Mouse (Mus musculus): Measurements from ENCODE around the gene Xiap. TPM values are rescaled to one million over a fixed set of nuclear protein-coding genes. Genes with fewer than 3 reads are reported as not detected.

Xiap gene
- total and polyA plus RNA-seq, 3 experiments: 46.9 to 72.5 (median 70.0) TPM

DNA sequence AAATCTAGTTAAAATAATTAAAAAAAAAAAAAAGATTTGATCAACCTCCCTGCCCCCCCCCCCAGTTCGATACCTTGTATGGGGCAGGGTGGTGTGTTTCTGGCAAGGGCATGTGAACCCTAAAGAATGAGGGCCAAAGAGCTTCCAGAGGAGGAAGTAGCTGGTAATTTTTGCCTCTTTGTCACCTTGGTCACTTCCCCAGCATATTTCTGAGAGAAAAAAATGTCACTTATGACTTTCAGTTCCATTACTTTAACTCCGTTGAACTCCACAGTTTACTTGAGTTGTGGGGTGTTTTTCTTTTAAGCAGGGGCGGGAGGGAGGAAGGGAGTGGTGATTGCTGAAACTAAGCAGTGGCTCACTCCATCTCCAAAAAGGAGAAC is 9.4 kb downstream of the Xiap start:
- TF ChIP-seq CTCF (IDR thresholded peaks at IDR 0.05; ENCODE audit: low read depth, low read length) (no peak), GATA1 (IDR thresholded peaks at IDR 0.05; ENCODE audit: borderline replicate concordance, low read length) (no peak), POLR2AphosphoS5 (IDR thresholded peaks at IDR 0.05; ENCODE audit: insufficient replicate concordance, low read depth, low read length) (no peak)
- 0 out of 2 replicates have a peak, but pooled peaks have one; percentile 8 for ATAC-seq (ENCODE audit: extremely low read depth, insufficient number of reproducible peaks, low FRiP score, poor library complexity, severe bottlenecking)
- Histone ChIP-seq H3K4me3 (ENCODE audit: low read depth, low read length) (peak overlapping the region; percentile 71), H3K27me3 (ENCODE audit: insufficient read depth, low read length) (no peaks in the 10 kb centered on the region), H3K36me3 (replicated peaks) (peaks cover 17% of the 10 kb centered on the region), H3K9me3 (replicated peaks) (no peaks in the 10 kb centered on the region), H3K4me1 (ENCODE audit: insufficient read depth, low read depth, low read length) (peaks cover 6% of the 10 kb centered on the region)
- peak; percentile 3 for DNase-seq (ENCODE audit: low spot score)

- ATAC-seq (ENCODE audit: extremely low read depth, insufficient number of reproducible peaks, low FRiP score, poor library complexity, severe bottlenecking) (no peak), DNase-seq (ENCODE audit: low spot score) (no peak)
- peaks cover 47% of the 10 kb centered on the region for H3K36me3 ChIP-seq (replicated peaks)
- TF ChIP-seq TAL1 (conservative IDR thresholded peaks at IDR 0.05; ENCODE audit: low read depth, low read length): no peak
- TF ChIP-seq GATA2 (IDR thresholded peaks at IDR 0.05; ENCODE audit: borderline replicate concordance, low read depth, low read length): no peak
- no peak for TF ChIP-seq CTCF (IDR thresholded peaks at IDR 0.05; ENCODE audit: low read depth, low read length)
- no peak for TF ChIP-seq POLR2AphosphoS5 (IDR thresholded peaks at IDR 0.05; ENCODE audit: insufficient replicate concordance, low read depth, low read length)
- TF ChIP-seq GATA1 (IDR thresholded peaks at IDR 0.05; ENCODE audit: borderline replicate concordance, low read length): no peak
- no peak overlapping the region for H3K4me3 ChIP-seq (ENCODE audit: low read depth, low read length)
- no peaks in the 10 kb centered on the region for H3K27me3 ChIP-seq (ENCODE audit: insufficient read depth, low read length)
- no peaks in the 10 kb centered on the region for H3K9me3 ChIP-seq (replicated peaks)
- H3K4me1 ChIP-seq (ENCODE audit: insufficient read depth, low read depth, low read length): no peaks in the 10 kb centered on the region; the same call in 1 of the 2 replicates
Measured at GRCm38 (mm10) chrX:42087731-42088130, 28.3 kb downstream of the Xiap start.

- no peak for ATAC-seq (ENCODE audit: extremely low read depth, insufficient number of reproducible peaks, low FRiP score, poor library complexity, severe bottlenecking)
- DNase-seq (ENCODE audit: low spot score): no peak
- Histone ChIP-seq H3K27me3 (ENCODE audit: insufficient read depth, low read length) (no peaks in the 10 kb centered on the region), H3K4me3 (ENCODE audit: low read depth, low read length) (no peak overlapping the region), H3K36me3 (replicated peaks) (peaks cover 49% of the 10 kb centered on the region), H3K9me3 (replicated peaks) (no peaks in the 10 kb centered on the region), H3K4me1 (ENCODE audit: insufficient read depth, low read depth, low read length) (no peaks in the 10 kb centered on the region; the same call in 1 of the 2 replicates)
- TF ChIP-seq TAL1 (conservative IDR thresholded peaks at IDR 0.05; ENCODE audit: low read depth, low read length) (no peak), CTCF (IDR thresholded peaks at IDR 0.05; ENCODE audit: low read depth, low read length) (no peak), GATA1 (IDR thresholded peaks at IDR 0.05; ENCODE audit: borderline replicate concordance, low read length) (no peak), POLR2AphosphoS5 (IDR thresholded peaks at IDR 0.05; ENCODE audit: insufficient replicate concordance, low read depth, low read length) (no peak), GATA2 (IDR thresholded peaks at IDR 0.05; ENCODE audit: borderline replicate concordance, low read depth, low read length) (no peak)
Measured at GRCm38 (mm10) chrX:42088136-42088535, 28.7 kb downstream of the Xiap start.

DNA sequence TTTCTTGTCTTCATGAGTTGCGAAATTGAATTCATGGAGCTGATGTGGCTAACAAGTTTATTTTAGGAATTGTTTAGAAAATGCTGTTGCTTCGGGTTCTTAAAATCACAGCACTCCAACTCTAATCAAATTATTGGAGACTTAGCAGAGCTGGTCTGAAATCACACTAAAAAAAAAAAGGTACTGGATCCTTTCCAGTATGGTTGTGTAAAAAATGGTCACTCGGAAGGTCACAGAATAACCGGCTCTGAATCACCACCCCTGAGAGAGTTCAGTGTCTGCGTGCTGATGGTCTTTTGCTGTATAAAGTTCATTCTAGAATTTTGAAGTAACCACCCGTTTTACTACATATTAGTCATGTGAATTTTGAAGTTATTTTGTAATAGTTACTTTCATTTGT is 47.7 kb downstream of the Xiap start:
- no peak for DNase-seq (ENCODE audit: low spot score)
- no peak for TF ChIP-seq GATA1 (IDR thresholded peaks at IDR 0.05; ENCODE audit: borderline replicate concordance, low read length)
- no peak for TF ChIP-seq TAL1 (conservative IDR thresholded peaks at IDR 0.05; ENCODE audit: low read depth, low read length)
- TF ChIP-seq CTCF (IDR thresholded peaks at IDR 0.05; ENCODE audit: low read depth, low read length): no peak
- TF ChIP-seq POLR2AphosphoS5 (IDR thresholded peaks at IDR 0.05; ENCODE audit: insufficient replicate concordance, low read depth, low read length): no peak
- no peak for TF ChIP-seq GATA2 (IDR thresholded peaks at IDR 0.05; ENCODE audit: borderline replicate concordance, low read depth, low read length)
- Histone ChIP-seq H3K4me3 (ENCODE audit: low read depth, low read length) (no peak overlapping the region), H3K4me1 (ENCODE audit: insufficient read depth, low read depth, low read length) (no peaks in the 10 kb centered on the region), H3K36me3 (replicated peaks) (peaks cover 48% of the 10 kb centered on the region), H3K9me3 (replicated peaks) (no peaks in the 10 kb centered on the region), H3K27me3 (ENCODE audit: insufficient read depth, low read length) (no peaks in the 10 kb centered on the region)
- ATAC-seq (ENCODE audit: extremely low read depth, insufficient number of reproducible peaks, low FRiP score, poor library complexity, severe bottlenecking): no peak

DNA sequence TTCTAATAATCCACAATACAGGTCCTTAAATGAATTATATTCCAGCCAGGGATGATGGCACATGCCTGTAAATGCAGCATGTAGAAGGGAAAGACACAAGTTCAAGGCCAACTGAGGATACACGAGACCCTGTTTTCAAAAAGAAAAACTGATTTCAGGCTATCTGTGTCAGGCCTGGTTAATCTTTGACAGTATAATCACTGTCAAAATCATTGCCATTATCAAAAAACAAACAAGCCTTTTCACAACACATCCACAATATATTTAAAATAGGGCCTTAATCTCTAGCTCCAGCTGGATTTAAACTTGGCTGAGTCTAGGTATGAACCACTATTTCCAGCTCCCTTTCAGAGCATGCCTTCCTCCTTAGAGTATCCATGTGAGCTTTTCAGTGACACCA is 51.1 kb downstream of the Xiap start:
- no peak for DNase-seq (ENCODE audit: low spot score)
- H3K4me1 ChIP-seq (ENCODE audit: insufficient read depth, low read depth, low read length): no peaks in the 10 kb centered on the region
- no peak for ATAC-seq (ENCODE audit: extremely low read depth, insufficient number of reproducible peaks, low FRiP score, poor library complexity, severe bottlenecking)
- H3K9me3 ChIP-seq (replicated peaks): no peaks in the 10 kb centered on the region
- H3K27me3 ChIP-seq (ENCODE audit: insufficient read depth, low read length): no peaks in the 10 kb centered on the region
- H3K36me3 ChIP-seq (replicated peaks): peaks cover 20% of the 10 kb centered on the region
- no peak overlapping the region for H3K4me3 ChIP-seq (ENCODE audit: low read depth, low read length)
- TF ChIP-seq GATA2 (IDR thresholded peaks at IDR 0.05; ENCODE audit: borderline replicate concordance, low read depth, low read length): no peak
- TF ChIP-seq CTCF (IDR thresholded peaks at IDR 0.05; ENCODE audit: low read depth, low read length): no peak
- no peak for TF ChIP-seq TAL1 (conservative IDR thresholded peaks at IDR 0.05; ENCODE audit: low read depth, low read length)
- no peak for TF ChIP-seq POLR2AphosphoS5 (IDR thresholded peaks at IDR 0.05; ENCODE audit: insufficient replicate concordance, low read depth, low read length)
- no peak for TF ChIP-seq GATA1 (IDR thresholded peaks at IDR 0.05; ENCODE audit: borderline replicate concordance, low read length)

DNA sequence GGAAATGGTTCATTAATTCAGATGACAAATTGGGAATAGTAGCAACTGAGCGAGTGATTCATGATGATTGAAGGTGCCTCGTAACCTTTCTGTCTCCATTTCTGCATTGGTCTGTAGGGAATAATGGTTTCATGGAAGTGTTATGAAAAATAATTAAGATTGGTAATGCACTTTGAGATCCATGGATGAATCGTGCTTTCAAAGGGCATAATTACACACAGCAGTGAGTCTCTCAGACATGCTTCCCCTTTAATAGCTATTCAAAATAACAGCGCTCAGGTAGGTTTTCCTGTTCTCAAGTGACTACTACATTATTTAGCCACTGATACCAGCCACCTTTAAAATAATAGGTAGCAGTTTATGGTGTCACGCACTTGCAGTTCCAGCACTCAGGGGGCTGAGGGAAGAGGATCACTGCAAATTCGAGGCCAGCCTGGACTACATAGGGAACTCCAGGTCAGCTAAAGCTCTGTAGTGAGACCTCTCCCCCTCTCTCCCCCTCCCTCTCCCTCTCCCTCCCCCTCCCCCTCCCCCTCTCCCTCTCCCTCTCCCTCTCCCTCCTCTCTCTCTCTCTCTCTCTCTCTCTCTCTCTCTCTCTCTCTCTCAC is 60.1 kb downstream of the Xiap start:
- ATAC-seq (ENCODE audit: extremely low read depth, insufficient number of reproducible peaks, low FRiP score, poor library complexity, severe bottlenecking) (no peak), DNase-seq (ENCODE audit: low spot score) (no peak)
- Histone ChIP-seq H3K27me3 (ENCODE audit: insufficient read depth, low read length) (no peaks in the 10 kb centered on the region), H3K9me3 (replicated peaks) (no peaks in the 10 kb centered on the region), H3K36me3 (replicated peaks) (no peaks in the 10 kb centered on the region), H3K4me1 (ENCODE audit: insufficient read depth, low read depth, low read length) (no peaks in the 10 kb centered on the region), H3K4me3 (ENCODE audit: low read depth, low read length) (no peak overlapping the region)
- TF ChIP-seq CTCF (IDR thresholded peaks at IDR 0.05; ENCODE audit: low read depth, low read length) (no peak), GATA1 (IDR thresholded peaks at IDR 0.05; ENCODE audit: borderline replicate concordance, low read length) (no peak), TAL1 (conservative IDR thresholded peaks at IDR 0.05; ENCODE audit: low read depth, low read length) (no peak), GATA2 (IDR thresholded peaks at IDR 0.05; ENCODE audit: borderline replicate concordance, low read depth, low read length) (no peak), POLR2AphosphoS5 (IDR thresholded peaks at IDR 0.05; ENCODE audit: insufficient replicate concordance, low read depth, low read length) (no peak)

Data from G1E (cell line).